Mouse (Mus musculus) heart, postnatal 10 days (tissue): Measurements from ENCODE around the gene Fam205a3. TPM values are rescaled to one million over a fixed set of nuclear protein-coding genes. Genes with fewer than 3 reads are reported as not detected.
"Not testable (repeated sequence)": the region's sequence is repeated elsewhere in the genome, so short reads cannot be mapped to it uniquely, and the experiment has no call there.

Experiments
- DNase-seq, 2 experiments: peaks; one replicate each; pipeline ENCODE4 v3.0.0; 2021
- intact Hi-C: fragments of 180-260 bp; cut with DNase I; formaldehyde crosslinking; loops from one replicate; pipeline ENCODE4 v1.15.1; 2025
- total RNA-seq, 2 experiments: library from RNA; stranded (reverse); gene quantifications; 2 replicates each; pipeline ENCODE4 v1.2.3; 2021

The Fam205a3 gene
- total RNA-seq = under 1 TPM in 1 of 2 experiments, not detected in 1; 0.07 TPM

- DNase-seq, intact Hi-C loops: not testable (repeated sequence)
These were observed at the start of gene Fam205a3 for GRCm38 (mm10) chr4:42318034-42318433. TSS of gene Fam205a3 (plus strand) at chr4:42318334.

GRCm38 (mm10) chr4:42293967-42294366, 24.2 kb upstream of the Fam205a3 start, which contains the start of gene Gm21953:
TSS of gene Gm21953 (plus strand) at chr4:42294267.
- intact Hi-C loops = not testable (repeated sequence)

More at GRCm38 (mm10) chr4:42293967-42294366, 24.2 kb upstream of the Fam205a3 start, which contains the start of gene Gm21953:
- not testable (repeated sequence) for DNase-seq

Other genes starting within 250 kb of the Fam205a3 start
- gene Gm3893, start 227.1 kb upstream of the Fam205a3 start, total RNA-seq = not detected
- gene Gm13304, start 203.5 kb upstream of the Fam205a3 start, total RNA-seq = 10 to 100 TPM; 11.9 to 12.6 TPM
- gene Gm13306, start 164.9 kb upstream of the Fam205a3 start, total RNA-seq = not detected
- gene Gm13305, start 149.7 kb upstream of the Fam205a3 start, total RNA-seq = not detected
- under 1 TPM; 0.12 to 0.41 TPM for gene Gm10600, start 77.7 kb upstream of the Fam205a3 start, total RNA-seq
- gene Ccl21b, start 62.6 kb upstream of the Fam205a3 start, total RNA-seq = not detected
- gene Gm21953, start 24.1 kb upstream of the Fam205a3 start, total RNA-seq = not detected
- gene Gm21586, start 121.0 kb downstream of the Fam205a3 start, total RNA-seq = not detected
- not detected for gene Gm2163, start 148.4 kb downstream of the Fam205a3 start, total RNA-seq
- gene Fam205a2, start 209.8 kb downstream of the Fam205a3 start, total RNA-seq = under 1 TPM in 1 of 2 experiments, not detected in 1; 0.07 TPM